Mouse (Mus musculus) ES-Bruce4 (cell line): ENCODE measurements at regions not wholly inside any gene's neighbourhood (a gene's known extent, or its start where the extent isn't known, plus 50 kb on each side); places are given as distances from the start of the nearest gene placed in this dataset.

Source experiments
- H3K27ac ChIP-seq: 2 replicates; pipeline ENCODE4 v1.5.1; 2012; ENCODE audit warnings: low read length, inconsistent platforms; ENCODE audit not compliant: insufficient read depth
- H3K27me3 ChIP-seq: 2 replicates; pipeline ENCODE4 v1.6.1; 2012; ENCODE audit warnings: mild to moderate bottlenecking, low read length, inconsistent platforms; ENCODE audit not compliant: control insufficient read depth, poor library complexity, insufficient read depth, severe bottlenecking
- H3K36me3 ChIP-seq: 2 replicates; pipeline ENCODE4 v1.6.1; 2012; ENCODE audit warnings: inconsistent platforms, mild to moderate bottlenecking, low read length, moderate library complexity; ENCODE audit not compliant: control insufficient read depth, poor library complexity, insufficient read depth, severe bottlenecking
- H3K4me1 ChIP-seq: one replicate; pipeline ENCODE4 v1.8.1; 2011; ENCODE audit warnings: low read length; ENCODE audit not compliant: control insufficient read depth, insufficient read depth
- H3K4me3 ChIP-seq: 2 replicates; pipeline ENCODE4 v1.5.1; 2011; ENCODE audit warnings: low read depth, mild to moderate bottlenecking, low read length
- H3K9ac ChIP-seq: 2 replicates; pipeline ENCODE4 v1.6.1; 2012; ENCODE audit warnings: low read depth, mild to moderate bottlenecking, inconsistent platforms; ENCODE audit not compliant: poor library complexity, severe bottlenecking
- H3K9me3 ChIP-seq: replicated peaks from 2 replicates; pipeline ENCODE4 v1.6.1; 2012; ENCODE audit warnings: mild to moderate bottlenecking, low read length, inconsistent platforms; ENCODE audit not compliant: control insufficient read depth, poor library complexity, insufficient read depth, severe bottlenecking
- CTCF ChIP-seq: IDR thresholded peaks from one replicate; pipeline ENCODE4 v1.8.1; 2011; ENCODE audit warnings: low read depth, low read length
- EP300 ChIP-seq: IDR thresholded peaks from 2 replicates; pipeline ENCODE4 v1.6.1; 2011; ENCODE audit warnings: low read depth, low read length; ENCODE audit not compliant: insufficient read depth
- POLR2A ChIP-seq: IDR thresholded peaks from one replicate; pipeline ENCODE4 v1.8.1; 2011; ENCODE audit warnings: low read length; ENCODE audit not compliant: insufficient read depth

DNA sequence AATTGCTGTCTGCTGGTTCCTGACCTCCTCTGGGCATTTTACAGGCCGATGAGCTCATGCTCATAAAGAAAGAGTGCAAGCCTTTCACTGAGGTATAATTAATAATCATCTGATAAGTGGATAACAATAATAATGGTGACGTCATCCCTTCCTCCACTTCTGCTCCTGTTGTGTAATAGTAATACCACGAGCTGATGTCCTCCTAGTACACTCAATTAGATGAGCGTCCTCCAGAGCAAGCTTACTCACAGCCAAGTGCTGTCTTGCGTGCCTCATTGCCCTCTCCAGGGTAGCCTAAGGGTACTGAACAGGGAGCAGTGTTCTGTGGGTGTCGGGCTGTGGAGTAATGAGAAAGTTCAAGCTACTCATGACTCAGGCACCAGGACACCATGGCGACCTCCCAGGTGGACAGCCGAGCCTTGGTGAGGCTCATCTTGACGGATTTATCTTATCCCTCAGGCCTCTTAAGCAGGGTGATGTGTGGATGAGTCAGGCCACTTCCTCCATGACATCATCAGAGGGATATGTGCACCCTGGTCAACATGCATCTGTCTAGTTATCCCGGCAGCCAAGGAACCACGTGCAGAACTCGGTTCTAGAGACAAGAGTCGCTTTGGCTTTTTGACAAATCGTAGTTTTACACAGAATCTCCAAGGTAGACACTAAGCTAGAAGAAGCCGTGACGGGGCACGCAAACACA lies 135.9 kb upstream of the Tsc22d1 start:
- Histone ChIP-seq H3K9ac (no peak overlapping the region), H3K4me3 (no peak overlapping the region), H3K4me1 (peaks cover 2% of the 10 kb centered on the region), H3K27ac (no peak overlapping the region), H3K36me3 (no peaks in the 10 kb centered on the region), H3K27me3 (no peaks in the 10 kb centered on the region), H3K9me3 (no peaks in the 10 kb centered on the region)
- TF ChIP-seq POLR2A (no peak), CTCF (no peak), EP300 (no peak)

GRCm38 (mm10) chr14:76279561-76279960 lies 135.2 kb upstream of the Tsc22d1 start:
- Histone ChIP-seq H3K4me1 (peaks cover 2% of the 10 kb centered on the region), H3K27me3 (no peaks in the 10 kb centered on the region), H3K4me3 (peak overlapping the region; percentile 7; the same call in 1 of the 2 replicates), H3K9me3 (no peaks in the 10 kb centered on the region), H3K27ac (no peak overlapping the region), H3K9ac (no peak overlapping the region), H3K36me3 (no peaks in the 10 kb centered on the region)
- no peak for TF ChIP-seq CTCF
- no peak for TF ChIP-seq EP300
- TF ChIP-seq POLR2A: no peak

- no peak overlapping the region for H3K4me3 ChIP-seq
- H3K36me3 ChIP-seq: no peaks in the 10 kb centered on the region
- H3K9me3 ChIP-seq: no peaks in the 10 kb centered on the region
- no peaks in the 10 kb centered on the region for H3K27me3 ChIP-seq
- H3K27ac ChIP-seq: no peak overlapping the region
- no peak overlapping the region for H3K9ac ChIP-seq
- no peak for TF ChIP-seq POLR2A
- TF ChIP-seq EP300: no peak
- TF ChIP-seq CTCF: no peak
- peaks cover 2% of the 10 kb centered on the region for H3K4me1 ChIP-seq
Observed at GRCm38 (mm10) chr14:76281867-76282266, 132.9 kb upstream of the Tsc22d1 start.

DNA sequence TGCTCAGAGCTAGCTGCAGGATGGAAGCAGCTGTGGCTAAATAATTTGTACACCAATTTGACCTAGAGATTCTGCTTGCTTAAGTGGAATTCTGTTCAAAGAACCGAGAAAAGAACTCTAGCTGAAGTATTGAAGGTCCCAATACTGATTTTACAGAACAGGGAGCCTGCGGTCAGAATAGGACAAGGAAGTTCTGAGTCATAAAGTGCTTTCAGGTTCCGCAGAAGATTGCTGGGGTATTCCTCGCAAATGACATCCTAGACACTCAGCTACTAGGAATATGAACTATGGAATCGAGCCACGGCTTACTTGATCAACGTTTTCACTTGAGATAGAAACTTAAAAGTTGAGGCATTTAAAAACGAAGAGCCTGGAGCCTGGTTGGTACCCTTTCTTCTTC lies 127.0 kb upstream of the Tsc22d1 start:
- H3K9me3 ChIP-seq: no peaks in the 10 kb centered on the region
- TF ChIP-seq POLR2A: no peak
- TF ChIP-seq CTCF: no peak
- no peak for TF ChIP-seq EP300
- H3K9ac ChIP-seq: no peak overlapping the region
- no peaks in the 10 kb centered on the region for H3K36me3 ChIP-seq
- no peaks in the 10 kb centered on the region for H3K4me1 ChIP-seq
- no peak overlapping the region for H3K27ac ChIP-seq
- H3K27me3 ChIP-seq: no peaks in the 10 kb centered on the region
- H3K4me3 ChIP-seq: no peak overlapping the region

- Histone ChIP-seq H3K9me3 (no peaks in the 10 kb centered on the region), H3K27ac (no peak overlapping the region), H3K4me1 (no peaks in the 10 kb centered on the region), H3K27me3 (no peaks in the 10 kb centered on the region), H3K36me3 (no peaks in the 10 kb centered on the region), H3K9ac (no peak overlapping the region), H3K4me3 (no peak overlapping the region)
- no peak for TF ChIP-seq CTCF
- no peak for TF ChIP-seq EP300
Observed at GRCm38 (mm10) chr14:76290401-76291018, 124.3 kb upstream of the Tsc22d1 start.

GRCm38 (mm10) chr14:76292211-76292610 lies 122.5 kb upstream of the Tsc22d1 start:
- no peak for TF ChIP-seq POLR2A
- TF ChIP-seq CTCF: no peak
- TF ChIP-seq EP300: no peak
- H3K36me3 ChIP-seq: no peaks in the 10 kb centered on the region
- no peak overlapping the region for H3K27ac ChIP-seq

More at GRCm38 (mm10) chr14:76292211-76292610, 122.5 kb upstream of the Tsc22d1 start:
- Histone ChIP-seq H3K9me3 (no peaks in the 10 kb centered on the region), H3K27me3 (no peaks in the 10 kb centered on the region), H3K4me1 (no peaks in the 10 kb centered on the region), H3K9ac (no peak overlapping the region), H3K4me3 (no peak overlapping the region)
